Mouse (Mus musculus) lung, adult 2 months (tissue): ENCODE data around the gene Eef1akmt4.

Source experiments
- CTCF ChIP-seq: fragments of 200-500 bp; IDR thresholded peaks from 2 replicates; pipeline ENCODE4 v1.5.1; 2011; ENCODE audit warnings: mild to moderate bottlenecking, low read length, control low read depth; ENCODE audit not compliant: insufficient read depth
- POLR2A ChIP-seq: fragments of 200-500 bp; IDR thresholded peaks from 2 replicates; pipeline ENCODE4 v1.6.1; 2011; ENCODE audit warnings: low read depth, mild to moderate bottlenecking, control low read depth, low read length, borderline replicate concordance; ENCODE audit errors: extremely low read depth

GRCm38 (mm10) chr16:20590680-20591038 lies 20.7 kb upstream of the Eef1akmt4 start:
- TF ChIP-seq POLR2A (no peak), CTCF (no peak)
